Mouse (Mus musculus): ENCODE data around the gene Pgs1. TPM values are rescaled to one million over a fixed set of nuclear protein-coding genes. Genes with fewer than 3 reads are reported as not detected.

Gene Pgs1
- polyA plus RNA-seq, 1 experiment, result 35.6 TPM

DNA sequence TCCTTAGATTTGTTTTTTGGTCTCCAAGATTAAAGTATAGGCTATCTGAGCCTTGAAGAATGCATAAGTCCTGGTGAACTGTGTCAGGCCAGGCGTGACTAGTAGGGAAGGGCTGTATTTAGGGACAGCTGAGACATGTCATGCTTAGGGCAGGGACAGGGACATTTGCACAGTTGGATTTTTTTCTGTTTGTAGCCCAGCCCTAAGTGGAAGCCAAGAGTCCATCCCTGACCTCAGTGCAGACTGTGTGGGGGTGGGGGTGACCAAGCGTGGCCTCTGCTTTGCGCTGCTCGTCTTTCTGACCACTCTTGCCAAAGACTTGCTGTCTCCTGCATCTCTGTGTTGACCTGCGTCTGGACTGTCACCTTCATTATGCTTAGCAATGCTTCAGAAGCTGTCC, 18.1 kb downstream of the Pgs1 start:
- Histone ChIP-seq H3K27ac (ENCODE audit: insufficient read depth, low read length) (0 out of 2 replicates have a peak overlapping the region, but pooled peaks have one; percentile 16), H3K27me3 (ENCODE audit: control insufficient read depth, insufficient read depth, low read length) (no peaks in the 10 kb centered on the region), H3K36me3 (ENCODE audit: control insufficient read depth, insufficient read depth, low read length) (peaks cover 54% of the 10 kb centered on the region), H3K4me3 (ENCODE audit: extremely low read depth, insufficient read depth, insufficient read length) (no peak overlapping the region), H3K4me1 (ENCODE audit: control insufficient read depth, insufficient read depth, insufficient read length) (no peaks in the 10 kb centered on the region)
- 93% methylated on average over 5 of the region's 5 CpGs for WGBS
- TF ChIP-seq CTCF (IDR thresholded peaks at IDR 0.05; ENCODE audit: extremely low read depth, insufficient read depth, insufficient read length, insufficient replicate concordance) (no peak), POLR2A (IDR thresholded peaks at IDR 0.05; ENCODE audit: low read depth, low read length) (no peak)
- no peak for DNase-seq (ENCODE audit: low read depth in 1 of 2, low spot score in 2 of 2)

DNA sequence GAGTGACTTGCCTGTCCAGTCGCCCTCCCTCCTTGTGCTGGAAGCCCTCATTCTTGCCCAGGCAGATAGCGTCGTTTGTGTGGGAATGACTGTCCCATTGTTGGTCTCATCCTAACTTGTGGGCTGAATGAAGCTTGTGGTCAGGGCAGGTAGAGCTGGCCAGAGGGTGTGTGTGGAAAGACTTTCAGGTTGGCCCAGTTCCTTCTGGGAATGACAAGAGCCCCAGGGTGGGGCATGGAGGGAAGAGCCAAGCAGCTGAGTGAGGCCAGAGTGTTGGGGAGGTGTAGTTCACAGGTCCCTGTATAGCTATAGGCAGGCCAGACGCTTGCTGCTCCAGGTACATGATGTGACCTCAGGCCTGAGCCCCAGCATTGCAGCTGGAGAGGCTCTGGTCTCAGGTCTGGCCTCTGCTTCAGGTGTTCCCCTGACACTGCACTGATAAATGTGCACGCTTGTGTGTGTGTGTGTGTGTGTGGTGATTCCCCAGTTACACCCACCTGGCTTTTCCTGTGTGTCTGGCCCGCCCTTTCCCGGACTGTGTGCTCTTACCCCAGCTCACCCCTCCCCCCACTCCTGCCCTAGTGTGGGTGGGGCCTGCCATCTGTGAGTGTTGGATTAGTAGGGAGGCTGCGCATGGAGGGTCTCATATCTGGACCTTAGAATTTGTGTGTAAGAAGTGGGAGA, 21.5 kb downstream of the Pgs1 start:
- Histone ChIP-seq H3K27ac (ENCODE audit: insufficient read depth, low read length) (no peak overlapping the region), H3K4me1 (ENCODE audit: control insufficient read depth, insufficient read depth, insufficient read length) (no peaks in the 10 kb centered on the region), H3K27me3 (ENCODE audit: control insufficient read depth, insufficient read depth, low read length) (no peaks in the 10 kb centered on the region), H3K36me3 (ENCODE audit: control insufficient read depth, insufficient read depth, low read length) (peaks cover 34% of the 10 kb centered on the region), H3K4me3 (ENCODE audit: extremely low read depth, insufficient read depth, insufficient read length) (no peak overlapping the region)
- TF ChIP-seq POLR2A (IDR thresholded peaks at IDR 0.05; ENCODE audit: low read depth, low read length), result no peak
- no peak for TF ChIP-seq CTCF (IDR thresholded peaks at IDR 0.05; ENCODE audit: extremely low read depth, insufficient read depth, insufficient read length, insufficient replicate concordance)
- DNase-seq (ENCODE audit: low read depth in 1 of 2, low spot score in 2 of 2), result no peak
- WGBS, result 83% methylated on average over 8 of the region's 8 CpGs

DNA sequence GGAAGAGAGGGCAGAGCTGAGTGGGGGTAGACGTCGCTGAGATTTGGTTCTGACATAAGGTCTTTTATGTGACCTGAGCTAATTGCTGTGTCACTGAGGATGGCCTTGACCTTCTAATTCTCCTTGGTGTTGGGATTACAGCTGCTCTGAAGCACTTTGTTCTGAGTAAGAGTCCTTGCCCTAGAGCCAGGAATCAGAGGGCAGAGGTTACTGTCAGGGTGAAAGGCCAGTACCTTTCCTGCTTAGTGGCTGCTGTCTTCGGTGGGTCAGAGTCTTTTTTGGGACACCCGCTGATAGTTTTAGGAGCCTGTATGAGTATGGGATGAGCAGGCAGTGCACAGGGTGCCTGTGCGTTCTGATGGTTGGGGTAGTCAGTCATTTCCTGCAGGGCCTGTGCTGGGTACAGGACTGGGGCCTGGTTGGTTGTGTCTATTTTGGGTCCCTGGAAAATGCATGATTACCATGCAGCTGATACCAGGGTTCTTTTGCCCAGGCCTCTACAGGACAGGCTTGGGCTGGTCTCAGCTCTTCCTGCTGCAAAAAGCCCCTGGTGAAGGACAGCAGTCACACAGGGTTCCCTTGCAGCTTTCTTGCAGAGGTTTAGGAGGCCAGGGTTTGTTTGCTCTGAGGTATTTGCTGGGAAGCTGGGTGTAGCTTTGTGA, 22.2 kb downstream of the Pgs1 start:
- H3K4me1 ChIP-seq (ENCODE audit: control insufficient read depth, insufficient read depth, insufficient read length), result no peaks in the 10 kb centered on the region
- H3K4me3 ChIP-seq (ENCODE audit: extremely low read depth, insufficient read depth, insufficient read length), result no peak overlapping the region
- no peak for DNase-seq (ENCODE audit: low read depth in 1 of 2, low spot score in 2 of 2)
- WGBS, result 84% methylated on average over 5 of the region's 5 CpGs
- peaks cover 29% of the 10 kb centered on the region for H3K36me3 ChIP-seq (ENCODE audit: control insufficient read depth, insufficient read depth, low read length)
- no peaks in the 10 kb centered on the region for H3K27me3 ChIP-seq (ENCODE audit: control insufficient read depth, insufficient read depth, low read length)
- H3K27ac ChIP-seq (ENCODE audit: insufficient read depth, low read length), result no peak overlapping the region
- no peak for TF ChIP-seq CTCF (IDR thresholded peaks at IDR 0.05; ENCODE audit: extremely low read depth, insufficient read depth, insufficient read length, insufficient replicate concordance)
- TF ChIP-seq POLR2A (IDR thresholded peaks at IDR 0.05; ENCODE audit: low read depth, low read length), result no peak

DNA sequence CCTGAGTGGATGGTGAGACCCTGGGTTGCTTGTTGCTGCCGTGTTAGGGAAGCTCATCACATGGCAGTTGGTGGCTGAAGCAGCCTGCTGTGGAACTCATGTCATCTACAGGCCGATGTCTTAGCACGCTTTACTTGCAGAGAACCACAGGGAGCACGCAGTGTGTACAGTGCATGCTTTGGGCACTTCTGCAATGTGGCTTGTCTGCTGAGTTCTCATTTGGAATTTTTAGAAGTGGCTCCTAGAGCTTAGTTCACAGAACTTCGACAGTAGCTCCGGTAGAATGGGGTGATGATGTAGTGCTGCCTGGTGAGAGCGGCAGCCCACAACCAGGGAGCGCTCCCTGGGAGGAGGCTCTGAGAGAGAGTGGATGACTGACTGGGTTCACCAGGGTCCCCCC, 22.8 kb downstream of the Pgs1 start:
- TF ChIP-seq POLR2A (IDR thresholded peaks at IDR 0.05; ENCODE audit: low read depth, low read length) (no peak), CTCF (IDR thresholded peaks at IDR 0.05; ENCODE audit: extremely low read depth, insufficient read depth, insufficient read length, insufficient replicate concordance) (no peak)
- no peak overlapping the region for H3K27ac ChIP-seq (ENCODE audit: insufficient read depth, low read length)
- H3K36me3 ChIP-seq (ENCODE audit: control insufficient read depth, insufficient read depth, low read length), result peaks cover 23% of the 10 kb centered on the region
- DNase-seq (ENCODE audit: low read depth in 1 of 2, low spot score in 2 of 2), result no peak
- 93% methylated on average over 8 of the region's 8 CpGs for WGBS
- peaks cover under 1% of the 10 kb centered on the region; the same call in 1 of the 2 replicates for H3K4me1 ChIP-seq (ENCODE audit: control insufficient read depth, insufficient read depth, insufficient read length)
- H3K27me3 ChIP-seq (ENCODE audit: control insufficient read depth, insufficient read depth, low read length), result no peaks in the 10 kb centered on the region
- no peak overlapping the region for H3K4me3 ChIP-seq (ENCODE audit: extremely low read depth, insufficient read depth, insufficient read length)

DNA sequence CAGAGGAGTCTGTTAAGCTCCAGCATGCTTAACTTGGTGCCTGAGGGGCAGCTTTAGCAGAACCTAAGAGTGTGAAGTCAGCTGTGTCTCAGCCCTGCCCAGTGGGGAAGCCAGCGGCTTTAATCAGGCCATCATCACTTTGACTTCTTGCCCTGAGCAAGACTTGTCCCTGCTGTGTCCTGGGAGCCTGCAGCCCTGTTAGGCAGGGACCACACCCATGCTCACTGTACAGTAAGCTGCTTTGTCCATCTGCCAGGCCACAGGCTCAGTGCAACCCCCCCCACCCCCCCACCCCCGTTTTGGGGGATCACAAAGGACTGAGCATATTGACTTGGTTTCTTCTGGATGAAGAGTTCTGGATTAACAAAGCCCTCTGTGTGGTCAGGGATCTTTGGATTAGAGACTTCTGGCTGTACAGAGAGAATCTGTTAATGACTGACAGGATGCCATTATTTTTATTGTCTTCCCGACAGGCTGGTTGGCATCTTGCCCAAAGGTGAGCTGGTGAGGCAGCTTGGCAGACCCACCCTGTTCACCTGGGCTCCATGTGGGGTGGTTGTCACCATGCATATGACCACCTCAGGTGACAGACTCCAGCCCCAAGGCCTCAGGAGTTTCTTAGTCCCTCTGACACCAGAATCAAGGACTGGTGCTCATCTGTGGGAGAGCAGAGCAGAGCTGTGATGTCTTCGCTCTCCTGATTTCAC, 23.9 kb downstream of the Pgs1 start:
- Histone ChIP-seq H3K36me3 (ENCODE audit: control insufficient read depth, insufficient read depth, low read length) (peaks cover 16% of the 10 kb centered on the region), H3K4me3 (ENCODE audit: extremely low read depth, insufficient read depth, insufficient read length) (no peak overlapping the region), H3K27ac (ENCODE audit: insufficient read depth, low read length) (no peak overlapping the region), H3K4me1 (ENCODE audit: control insufficient read depth, insufficient read depth, insufficient read length) (peaks cover 10% of the 10 kb centered on the region; the same call in 1 of the 2 replicates), H3K27me3 (ENCODE audit: control insufficient read depth, insufficient read depth, low read length) (no peaks in the 10 kb centered on the region)
- TF ChIP-seq POLR2A (IDR thresholded peaks at IDR 0.05; ENCODE audit: low read depth, low read length) (no peak), CTCF (IDR thresholded peaks at IDR 0.05; ENCODE audit: extremely low read depth, insufficient read depth, insufficient read length, insufficient replicate concordance) (no peak)
- 76% methylated on average over 4 of the region's 4 CpGs for WGBS
- DNase-seq (ENCODE audit: low read depth in 1 of 2, low spot score in 2 of 2), result no peak

DNA sequence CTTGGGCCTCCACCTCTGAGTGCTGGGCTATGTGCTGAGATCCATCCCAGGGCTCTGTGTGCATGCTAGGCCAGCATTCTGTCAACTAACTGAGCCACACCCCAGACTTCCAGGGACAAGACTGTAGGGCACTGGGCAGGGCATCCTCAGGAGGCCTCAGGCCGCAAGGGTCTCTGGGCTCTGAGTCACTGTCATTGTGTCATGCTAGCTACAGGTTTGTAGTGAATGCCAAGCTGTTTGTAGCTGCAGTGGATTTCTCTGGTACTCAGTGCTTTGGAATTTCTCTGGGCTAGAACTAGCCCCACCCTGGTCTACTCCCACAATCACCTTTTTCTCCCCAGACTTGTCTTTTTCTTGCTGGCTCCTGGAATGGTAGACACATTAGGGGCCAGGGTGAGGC, 26.5 kb downstream of the Pgs1 start:
- no peaks in the 10 kb centered on the region for H3K27me3 ChIP-seq (ENCODE audit: control insufficient read depth, insufficient read depth, low read length)
- no peak overlapping the region for H3K27ac ChIP-seq (ENCODE audit: insufficient read depth, low read length)
- no peak for DNase-seq (ENCODE audit: low read depth in 1 of 2, low spot score in 2 of 2)
- TF ChIP-seq CTCF (IDR thresholded peaks at IDR 0.05; ENCODE audit: extremely low read depth, insufficient read depth, insufficient read length, insufficient replicate concordance), result no peak
- no peak for TF ChIP-seq POLR2A (IDR thresholded peaks at IDR 0.05; ENCODE audit: low read depth, low read length)
- 96% methylated on average over 1 of the region's 1 CpGs for WGBS
- H3K4me1 ChIP-seq (ENCODE audit: control insufficient read depth, insufficient read depth, insufficient read length), result peaks cover 24% of the 10 kb centered on the region; the same call in 1 of the 2 replicates
- no peaks in the 10 kb centered on the region for H3K36me3 ChIP-seq (ENCODE audit: control insufficient read depth, insufficient read depth, low read length)
- H3K4me3 ChIP-seq (ENCODE audit: extremely low read depth, insufficient read depth, insufficient read length), result no peak overlapping the region

All from spleen, adult 2 months (tissue).